Mouse (Mus musculus) hindbrain, postnatal 0 days (tissue): ENCODE results near the gene Dlg2. TPM values are rescaled to one million over a fixed set of nuclear protein-coding genes. Genes with fewer than 3 reads are reported as not detected.
A peak's percentile ranks its signal among the peaks of the same experiment; 100 is the strongest.

Experiments used
- ATAC-seq: fragments of 200-750 bp; cut with Nextera tagmentation; 2 replicates; pipeline ENCODE4 v1.8.0; 2017; ENCODE audit warnings: mild to moderate bottlenecking, moderate TSS enrichment, moderate library complexity
- DNase-seq: peaks from one replicate; pipeline ENCODE4 v3.0.0-alpha.2; 2015; ENCODE audit warnings: low spot score
- H3K27ac ChIP-seq: fragments of 300-500 bp; sonication (generic); 2 replicates; pipeline ENCODE4 v1.5.1; 2014; ENCODE audit warnings: mild to moderate bottlenecking
- H3K27me3 ChIP-seq: fragments of 300-500 bp; sonication (generic); 2 replicates; pipeline ENCODE4 v1.6.1; 2014; ENCODE audit warnings: low read length, mixed read lengths; ENCODE audit not compliant: insufficient read depth
- H3K36me3 ChIP-seq: fragments of 300-500 bp; sonication (generic); 2 replicates; pipeline ENCODE4 v1.6.1; 2014; ENCODE audit warnings: low read length, mixed read lengths; ENCODE audit not compliant: insufficient read depth
- H3K4me1 ChIP-seq: fragments of 300-500 bp; sonication (generic); 2 replicates; pipeline ENCODE4 v1.6.1; 2014; ENCODE audit warnings: antibody characterized with exemption, low read length, mixed read lengths; ENCODE audit not compliant: insufficient read depth
- H3K4me2 ChIP-seq: fragments of 300-500 bp; sonication (generic); 2 replicates; pipeline ENCODE4 v1.6.1; 2014; ENCODE audit warnings: low read depth, mild to moderate bottlenecking, low read length, moderate library complexity, mixed read lengths
- H3K4me3 ChIP-seq: fragments of 300-500 bp; sonication (generic); 2 replicates; pipeline ENCODE4 v1.5.1; 2014; ENCODE audit warnings: low read length
- H3K9ac ChIP-seq: fragments of 300-500 bp; sonication (generic); replicated peaks from 2 replicates; pipeline ENCODE4 v1.6.1; 2014; ENCODE audit warnings: mild to moderate bottlenecking, low read length, moderate library complexity, mixed read lengths
- H3K9me3 ChIP-seq: fragments of 300-500 bp; sonication (generic); 2 replicates; pipeline ENCODE4 v1.6.1; 2016; ENCODE audit warnings: low read length, mixed read lengths
- CTCF ChIP-seq: IDR thresholded peaks from 2 replicates; pipeline ENCODE4 v1.5.1; 2016; ENCODE audit warnings: antibody characterized with exemption, control low read depth, low read depth
- WGBS: fragments of 180-500 bp; shearing (Covaris S2); extraction: QIAGEN DNeasy Blood & Tissue Kit; methylation state at CpG from one replicate; pipeline ENCODE4 v1.1.7; 2014; 5-methylcytosine and 5-hydroxymethylcytosine counted together
- polyA plus RNA-seq: library from polyadenylated mRNA; unstranded; fragments of >200 nt; fragmentation: Nextera tagmentation; extraction: Ambion mirVana; gene quantifications from 2 replicates; pipeline ENCODE4 v1.2.1, GENCODE M21; 2015
- total RNA-seq: library from RNA; depleted of rRNA; stranded (reverse); fragments of >200 nt; gene quantifications from 2 replicates; pipeline ENCODE4 v1.2.3, GENCODE M21; 2014

Gene Dlg2
- total and polyA plus RNA-seq, 2 experiments from 2014 or later = 20.4 to 113 TPM

GRCm38 (mm10) chr7:92396783-92397182, 1920.3 kb downstream of the Dlg2 start:
- Histone ChIP-seq H3K9me3 (no peaks in the 10 kb centered on the region), H3K4me2 (no peak overlapping the region), H3K4me1 (peaks cover 3% of the 10 kb centered on the region; the same call in 1 of the 2 replicates), H3K4me3 (no peak overlapping the region), H3K27me3 (no peaks in the 10 kb centered on the region), H3K9ac (no peak overlapping the region), H3K36me3 (no peaks in the 10 kb centered on the region), H3K27ac (no peak overlapping the region)
- no peak for TF ChIP-seq CTCF
- DNase-seq (peak; percentile 44), ATAC-seq (no peak)
- 37% methylated on average over 1 of the region's 1 CpGs for WGBS

DNA sequence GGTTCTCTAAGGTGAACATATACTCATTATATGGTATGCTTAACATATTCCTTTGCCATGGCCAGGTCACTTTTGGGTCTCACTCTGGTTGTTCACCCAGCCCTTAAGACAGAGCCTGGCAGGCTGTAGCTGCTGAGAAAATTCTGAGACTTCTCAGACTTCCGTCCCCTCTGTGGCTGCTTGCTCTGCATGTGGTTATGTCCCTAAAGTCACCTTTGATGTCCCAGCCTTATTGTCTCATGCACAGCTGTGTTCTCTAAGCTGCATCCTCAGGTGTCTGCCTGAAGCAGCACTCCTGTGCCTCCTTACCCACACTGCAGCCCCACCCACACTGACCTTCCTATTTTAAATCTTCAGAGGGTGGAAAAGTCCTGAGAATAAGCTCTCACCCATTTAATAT, 1922.4 kb downstream of the Dlg2 start:
- H3K4me1 ChIP-seq = peaks cover 3% of the 10 kb centered on the region; the same call in 1 of the 2 replicates
- no peak for TF ChIP-seq CTCF
- DNase-seq (no peak), ATAC-seq (no peak)
- no peaks in the 10 kb centered on the region for H3K36me3 ChIP-seq
- H3K27me3 ChIP-seq = no peaks in the 10 kb centered on the region
- 65% methylated on average over 1 of the region's 1 CpGs for WGBS
- no peak overlapping the region for H3K4me3 ChIP-seq
- no peak overlapping the region for H3K27ac ChIP-seq
- H3K4me2 ChIP-seq = no peak overlapping the region
- H3K9ac ChIP-seq = no peak overlapping the region
- no peaks in the 10 kb centered on the region for H3K9me3 ChIP-seq

- 32% methylated on average over 1 of the region's 1 CpGs for WGBS
- Histone ChIP-seq H3K4me3 (no peak overlapping the region), H3K9ac (no peak overlapping the region), H3K4me1 (peaks cover 3% of the 10 kb centered on the region; the same call in 1 of the 2 replicates), H3K27me3 (no peaks in the 10 kb centered on the region), H3K9me3 (no peaks in the 10 kb centered on the region), H3K36me3 (no peaks in the 10 kb centered on the region), H3K27ac (peak overlapping the region; percentile 23), H3K4me2 (no peak overlapping the region)
- ATAC-seq (no peak), DNase-seq (no peak)
- no peak for TF ChIP-seq CTCF
Measured at GRCm38 (mm10) chr7:92400551-92400950, 1924.1 kb downstream of the Dlg2 start.

GRCm38 (mm10) chr7:92401001-92401688, 1924.7 kb downstream of the Dlg2 start:
- Histone ChIP-seq H3K9me3 (no peaks in the 10 kb centered on the region), H3K4me2 (no peak overlapping the region), H3K36me3 (no peaks in the 10 kb centered on the region), H3K27me3 (no peaks in the 10 kb centered on the region), H3K9ac (no peak overlapping the region), H3K27ac (peak overlapping the region; percentile 23), H3K4me1 (peaks cover 3% of the 10 kb centered on the region; the same call in 1 of the 2 replicates), H3K4me3 (no peak overlapping the region)
- DNase-seq (peak; percentile 63), ATAC-seq (peak; percentile 44; the same call in 1 of the 2 replicates)
- 20% methylated on average over 4 of the region's 4 CpGs for WGBS
- TF ChIP-seq CTCF = no peak

DNA sequence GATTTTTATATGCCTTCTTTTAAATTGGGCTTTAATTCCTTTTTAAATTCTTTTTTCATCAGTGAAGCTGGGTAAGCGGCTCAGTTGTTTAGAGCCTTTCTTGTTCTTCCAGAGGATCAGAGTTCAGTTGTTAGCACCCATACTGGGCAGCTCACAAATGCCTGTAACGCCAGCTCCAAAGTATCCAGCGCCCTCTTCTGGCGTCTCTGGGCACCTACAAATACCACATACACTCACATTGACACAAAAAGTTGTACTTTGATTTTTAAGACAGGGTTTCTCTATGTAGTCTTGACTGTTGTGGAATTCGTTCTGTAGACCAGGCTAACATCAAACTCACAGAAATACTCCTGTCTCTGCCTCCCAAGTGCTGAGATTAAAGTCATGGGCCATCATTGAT, 1932.0 kb downstream of the Dlg2 start:
- Histone ChIP-seq H3K4me3 (no peak overlapping the region), H3K9ac (no peak overlapping the region), H3K4me1 (no peaks in the 10 kb centered on the region), H3K4me2 (no peak overlapping the region), H3K27ac (no peak overlapping the region), H3K9me3 (no peaks in the 10 kb centered on the region), H3K36me3 (no peaks in the 10 kb centered on the region), H3K27me3 (no peaks in the 10 kb centered on the region)
- no peak for DNase-seq
- 66% methylated on average over 5 of the region's 5 CpGs for WGBS
- peak; percentile 19; the same call in 1 of the 2 replicates for TF ChIP-seq CTCF
- no peak for ATAC-seq

DNA sequence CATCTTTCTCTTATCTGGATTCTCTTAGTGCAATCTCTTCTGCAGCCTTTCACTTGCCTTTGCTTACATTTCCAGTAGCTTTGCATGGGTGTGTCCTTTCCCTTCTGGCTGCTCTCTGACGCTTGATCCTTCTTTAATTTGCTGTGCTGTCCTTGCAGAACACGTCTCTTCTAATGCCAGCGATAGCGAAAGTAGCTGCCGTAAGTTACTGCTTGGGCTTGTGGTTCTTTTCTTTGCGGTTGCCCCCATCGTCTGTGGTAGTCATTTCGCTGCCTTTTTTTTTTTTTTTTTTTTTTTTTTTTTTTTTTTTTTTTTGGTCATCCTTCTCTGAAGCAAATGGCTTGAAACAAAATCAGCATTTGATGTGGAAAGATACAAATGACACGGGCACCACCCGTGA, 1944.0 kb downstream of the Dlg2 start:
- 84% methylated on average over 10 of the region's 10 CpGs for WGBS
- no peak overlapping the region for H3K27ac ChIP-seq
- H3K4me3 ChIP-seq = no peak overlapping the region
- H3K4me2 ChIP-seq = no peak overlapping the region
- DNase-seq = no peak
- no peak overlapping the region for H3K9ac ChIP-seq
- no peaks in the 10 kb centered on the region for H3K4me1 ChIP-seq
- H3K36me3 ChIP-seq = no peaks in the 10 kb centered on the region
- no peak for ATAC-seq
- no peak for TF ChIP-seq CTCF
- no peaks in the 10 kb centered on the region for H3K27me3 ChIP-seq
- H3K9me3 ChIP-seq = no peaks in the 10 kb centered on the region

GRCm38 (mm10) chr7:92423017-92423416, 1946.5 kb downstream of the Dlg2 start:
- H3K4me2 ChIP-seq = no peak overlapping the region
- whole genome bisulfite sequencing = 91% methylated on average over 3 of the region's 3 CpGs
- H3K4me1 ChIP-seq = no peaks in the 10 kb centered on the region
- H3K36me3 ChIP-seq = no peaks in the 10 kb centered on the region
- ATAC-seq (no peak), DNase-seq (no peak)
- no peak overlapping the region for H3K4me3 ChIP-seq
- H3K9ac ChIP-seq = no peak overlapping the region
- no peaks in the 10 kb centered on the region for H3K27me3 ChIP-seq
- no peak overlapping the region for H3K27ac ChIP-seq
- no peak for TF ChIP-seq CTCF
- no peaks in the 10 kb centered on the region for H3K9me3 ChIP-seq
